Mouse (Mus musculus): ENCODE data around the gene Gramd2. TPM values are rescaled to one million over a fixed set of nuclear protein-coding genes. Genes with fewer than 3 reads are reported as not detected.

Gramd2 gene
- total RNA-seq (2014; rRNA removed) (not detected in 2 replicates), polyA plus RNA-seq (2012; rRNA removed) (0.06 and 0.22 TPM in 2 replicates)

DNA sequence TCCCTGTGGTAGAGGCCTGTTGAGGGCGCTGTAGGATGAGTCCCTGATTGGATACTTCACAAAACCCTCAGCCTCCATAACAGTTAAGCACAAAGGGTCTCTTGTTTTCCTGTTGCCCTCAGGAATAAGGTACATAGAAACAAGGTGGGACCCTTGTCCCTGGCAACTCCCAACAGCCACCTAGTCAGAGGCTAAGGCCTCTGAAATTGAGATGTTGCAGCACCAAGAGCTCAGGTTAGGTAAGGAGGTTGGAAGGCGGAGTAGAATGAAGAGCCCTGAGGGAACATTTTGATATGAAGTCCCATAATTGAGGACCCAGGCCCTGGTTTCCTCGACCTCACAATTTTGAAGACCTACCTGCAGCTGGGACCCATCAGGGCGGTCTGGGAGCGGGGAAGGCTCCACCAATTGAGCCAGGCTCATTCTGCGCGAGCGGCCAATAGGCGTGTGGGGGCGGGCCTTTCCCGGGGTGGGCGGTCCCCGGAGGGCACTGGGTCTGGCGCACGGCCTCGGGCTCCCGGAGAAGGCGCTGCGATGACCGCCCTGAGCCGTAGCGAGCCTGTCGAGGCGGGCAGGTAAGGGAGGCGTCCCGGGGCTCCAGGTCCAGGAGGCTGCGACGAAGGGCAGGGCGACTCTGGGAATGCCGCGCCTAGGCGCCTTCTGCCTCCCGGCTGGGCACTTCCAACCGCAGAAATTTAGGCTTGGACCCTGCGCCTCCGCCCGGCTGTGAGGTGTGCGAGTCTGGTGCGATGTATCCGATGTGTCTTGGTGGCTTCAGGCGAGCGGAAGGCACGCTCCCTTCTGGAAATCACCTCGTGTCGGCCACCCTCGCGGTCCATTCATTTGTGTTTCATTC is at the start of gene Gramd2:
Gene Gramd2 (plus strand): TSS at position 467 of the 856 bp plus-strand sequence.
- 6% methylated on average over 47 of the region's 47 CpGs for WGBS
- Histone ChIP-seq H3K4me3 (ENCODE audit: insufficient read depth, low read depth, low read length) (peak within 1 kb of the TSS; percentile 32; the same call in 1 of the 2 replicates), H3K27ac (replicated peaks; ENCODE audit: insufficient read depth, low read depth, low read length) (no peak within 1 kb of the TSS), H3K9ac (ENCODE audit: low read depth, low read length) (peak within 1 kb of the TSS; percentile 21; the same call in 1 of the 2 replicates), H3K4me1 (ENCODE audit: control insufficient read depth, insufficient read depth, low read length) (peaks cover 5% of the 10 kb centered on the region), H3K36me3 (ENCODE audit: control insufficient read depth, insufficient read depth, low read length) (no peaks in the 10 kb centered on the region), H3K27me3 (ENCODE audit: control insufficient read depth, insufficient read depth, low read length) (peaks cover 16% of the 10 kb centered on the region), H3K79me2 (ENCODE audit: control insufficient read depth, insufficient read depth, low read length) (no peaks in the 10 kb centered on the region)
- TF ChIP-seq CTCF (IDR thresholded peaks at IDR 0.05; ENCODE audit: low read depth, low read length) (no peak), POLR2A (IDR thresholded peaks at IDR 0.05; ENCODE audit: extremely low read depth, insufficient read depth, low read length) (no peak)
- DNase-seq (ENCODE audit: extremely low read depth, low read depth, low spot score) = peak; percentile 23

DNA sequence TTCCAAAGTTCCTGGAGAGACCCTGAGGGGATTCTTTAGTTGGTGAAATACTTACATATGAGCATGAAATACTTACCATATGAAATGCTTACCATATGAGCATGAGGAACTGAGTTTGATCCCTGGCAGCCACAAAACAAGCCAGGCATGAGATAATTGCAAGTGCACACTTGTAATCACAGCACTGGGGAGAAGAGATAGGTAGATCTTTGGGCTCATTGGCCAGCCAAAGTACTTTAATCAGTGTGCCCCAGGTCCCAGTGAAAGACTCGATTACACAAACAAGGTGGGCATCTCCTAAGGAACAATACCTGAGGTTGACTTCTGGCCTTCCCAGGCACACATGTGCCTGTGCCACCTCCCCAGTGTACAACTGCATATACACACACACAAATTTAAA is 41.6 kb upstream of the Gramd2 start:
- Histone ChIP-seq H3K27me3 (ENCODE audit: control insufficient read depth, insufficient read depth, low read length) (no peaks in the 10 kb centered on the region), H3K9ac (ENCODE audit: low read depth, low read length) (no peak overlapping the region), H3K4me1 (ENCODE audit: control insufficient read depth, insufficient read depth, low read length) (no peaks in the 10 kb centered on the region; the same call in 1 of the 2 replicates), H3K79me2 (ENCODE audit: control insufficient read depth, insufficient read depth, low read length) (no peaks in the 10 kb centered on the region), H3K27ac (replicated peaks; ENCODE audit: insufficient read depth, low read depth, low read length) (no peak overlapping the region), H3K4me3 (ENCODE audit: insufficient read depth, low read depth, low read length) (no peak overlapping the region), H3K36me3 (ENCODE audit: control insufficient read depth, insufficient read depth, low read length) (peaks cover 54% of the 10 kb centered on the region)
- TF ChIP-seq CTCF (IDR thresholded peaks at IDR 0.05; ENCODE audit: low read depth, low read length) (no peak), POLR2A (IDR thresholded peaks at IDR 0.05; ENCODE audit: extremely low read depth, insufficient read depth, low read length) (no peak)
- WGBS = 97% methylated on average over 1 of the region's 1 CpGs
- DNase-seq (ENCODE audit: extremely low read depth, low read depth, low spot score) = no peak

DNA sequence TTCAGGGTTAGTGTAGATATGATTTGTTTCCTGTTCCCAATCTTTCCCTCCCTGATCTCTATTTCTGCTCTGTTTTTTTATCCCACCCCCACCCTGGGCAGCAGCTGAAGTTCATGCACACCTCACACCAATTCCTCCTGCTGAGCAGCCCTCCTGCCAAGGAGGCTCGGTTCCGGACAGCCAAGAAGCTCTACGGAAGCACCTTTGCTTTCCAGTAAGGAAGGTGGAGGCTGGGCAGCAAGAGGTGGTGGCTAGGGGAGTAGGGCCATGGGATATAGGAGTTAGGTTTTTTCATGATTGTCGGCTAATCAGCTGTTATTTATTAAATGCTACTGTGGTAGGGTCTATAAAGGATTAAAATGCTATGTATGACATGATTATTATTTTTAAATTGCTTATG is 40.0 kb upstream of the Gramd2 start:
- H3K9ac ChIP-seq (ENCODE audit: low read depth, low read length) = no peak overlapping the region
- H3K4me1 ChIP-seq (ENCODE audit: control insufficient read depth, insufficient read depth, low read length) = no peaks in the 10 kb centered on the region; the same call in 1 of the 2 replicates
- no peaks in the 10 kb centered on the region for H3K79me2 ChIP-seq (ENCODE audit: control insufficient read depth, insufficient read depth, low read length)
- no peak overlapping the region for H3K4me3 ChIP-seq (ENCODE audit: insufficient read depth, low read depth, low read length)
- WGBS = 98% methylated on average over 4 of the region's 4 CpGs
- H3K36me3 ChIP-seq (ENCODE audit: control insufficient read depth, insufficient read depth, low read length) = peaks cover 48% of the 10 kb centered on the region
- no peak overlapping the region for H3K27ac ChIP-seq (replicated peaks; ENCODE audit: insufficient read depth, low read depth, low read length)
- TF ChIP-seq CTCF (IDR thresholded peaks at IDR 0.05; ENCODE audit: low read depth, low read length) = no peak
- no peak for TF ChIP-seq POLR2A (IDR thresholded peaks at IDR 0.05; ENCODE audit: extremely low read depth, insufficient read depth, low read length)
- no peaks in the 10 kb centered on the region for H3K27me3 ChIP-seq (ENCODE audit: control insufficient read depth, insufficient read depth, low read length)
- no peak for DNase-seq (ENCODE audit: extremely low read depth, low read depth, low spot score)

DNA sequence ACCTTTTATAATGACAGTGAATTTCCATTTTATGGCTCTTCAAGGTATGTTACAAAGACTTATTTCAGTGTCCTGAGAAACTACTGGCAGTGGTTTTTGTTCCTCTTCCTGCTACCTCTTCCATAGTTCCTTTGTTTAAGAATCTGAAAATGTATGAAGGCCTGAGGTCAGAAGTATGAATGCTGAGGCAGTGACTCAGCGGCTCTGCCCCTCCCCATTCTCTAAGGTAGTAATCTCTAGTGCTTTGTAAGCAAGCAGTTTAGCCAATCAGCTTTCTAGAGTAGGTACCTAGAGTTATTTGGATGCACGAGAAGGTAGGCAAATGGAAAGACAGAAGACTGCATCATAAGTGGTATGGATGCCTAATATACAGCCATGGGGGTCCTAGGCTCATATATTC is 38.6 kb upstream of the Gramd2 start:
- H3K9ac ChIP-seq (ENCODE audit: low read depth, low read length) = no peak overlapping the region
- no peaks in the 10 kb centered on the region; the same call in 1 of the 2 replicates for H3K4me1 ChIP-seq (ENCODE audit: control insufficient read depth, insufficient read depth, low read length)
- no peak overlapping the region for H3K27ac ChIP-seq (replicated peaks; ENCODE audit: insufficient read depth, low read depth, low read length)
- H3K4me3 ChIP-seq (ENCODE audit: insufficient read depth, low read depth, low read length) = no peak overlapping the region
- H3K27me3 ChIP-seq (ENCODE audit: control insufficient read depth, insufficient read depth, low read length) = no peaks in the 10 kb centered on the region
- no peaks in the 10 kb centered on the region for H3K79me2 ChIP-seq (ENCODE audit: control insufficient read depth, insufficient read depth, low read length)
- DNase-seq (ENCODE audit: extremely low read depth, low read depth, low spot score) = no peak
- WGBS = 93% methylated on average over 2 of the region's 2 CpGs
- H3K36me3 ChIP-seq (ENCODE audit: control insufficient read depth, insufficient read depth, low read length) = peaks cover 42% of the 10 kb centered on the region
- TF ChIP-seq CTCF (IDR thresholded peaks at IDR 0.05; ENCODE audit: low read depth, low read length) = no peak
- TF ChIP-seq POLR2A (IDR thresholded peaks at IDR 0.05; ENCODE audit: extremely low read depth, insufficient read depth, low read length) = no peak

DNA sequence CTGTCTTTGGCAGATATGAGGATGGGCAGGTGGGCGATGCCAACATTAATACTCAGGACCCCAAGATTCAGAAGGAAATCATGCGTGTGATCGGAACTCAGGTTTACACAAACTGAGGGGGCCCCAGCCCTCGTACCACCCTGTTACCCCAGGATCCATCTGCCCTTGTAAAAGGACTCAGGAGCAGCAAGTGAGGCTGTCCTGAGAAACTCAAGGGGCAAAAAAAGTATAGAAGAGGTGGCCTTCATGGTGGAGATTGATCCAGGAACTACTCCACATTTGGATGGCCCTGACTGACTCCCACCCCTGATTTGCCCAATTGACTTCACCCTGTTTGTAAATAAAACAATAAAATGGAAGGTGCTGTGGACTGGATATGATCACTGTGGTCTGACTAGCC is 30.0 kb upstream of the Gramd2 start:
- WGBS = 98% methylated on average over 4 of the region's 4 CpGs
- no peak overlapping the region for H3K9ac ChIP-seq (ENCODE audit: low read depth, low read length)
- no peaks in the 10 kb centered on the region for H3K4me1 ChIP-seq (ENCODE audit: control insufficient read depth, insufficient read depth, low read length)
- H3K79me2 ChIP-seq (ENCODE audit: control insufficient read depth, insufficient read depth, low read length) = no peaks in the 10 kb centered on the region
- no peak for DNase-seq (ENCODE audit: extremely low read depth, low read depth, low spot score)
- no peak for TF ChIP-seq CTCF (IDR thresholded peaks at IDR 0.05; ENCODE audit: low read depth, low read length)
- TF ChIP-seq POLR2A (IDR thresholded peaks at IDR 0.05; ENCODE audit: extremely low read depth, insufficient read depth, low read length) = no peak
- H3K4me3 ChIP-seq (ENCODE audit: insufficient read depth, low read depth, low read length) = no peak overlapping the region
- no peaks in the 10 kb centered on the region for H3K27me3 ChIP-seq (ENCODE audit: control insufficient read depth, insufficient read depth, low read length)
- peaks cover 33% of the 10 kb centered on the region for H3K36me3 ChIP-seq (ENCODE audit: control insufficient read depth, insufficient read depth, low read length)
- no peak overlapping the region for H3K27ac ChIP-seq (replicated peaks; ENCODE audit: insufficient read depth, low read depth, low read length)

DNA sequence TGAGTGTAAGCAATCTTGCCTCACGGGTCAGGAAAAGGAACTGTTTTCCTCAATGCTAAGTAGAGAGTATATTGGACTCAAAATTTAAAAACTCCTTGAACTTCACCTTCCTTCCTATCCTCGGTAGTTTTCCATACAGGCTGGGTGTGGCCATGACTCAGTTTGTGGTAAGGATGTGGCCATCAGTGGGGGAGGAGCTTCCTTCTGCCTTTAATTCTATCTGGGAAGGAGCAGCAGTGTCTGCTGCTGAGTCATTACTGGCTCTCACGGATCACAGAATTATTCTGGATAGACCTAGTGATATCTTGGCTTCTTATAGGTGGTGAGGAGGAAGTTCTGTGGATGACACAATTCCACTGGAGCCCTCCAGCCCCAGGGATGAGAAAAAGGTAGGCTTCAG is 26.6 kb upstream of the Gramd2 start:
- Histone ChIP-seq H3K36me3 (ENCODE audit: control insufficient read depth, insufficient read depth, low read length) (peaks cover 24% of the 10 kb centered on the region), H3K4me3 (ENCODE audit: insufficient read depth, low read depth, low read length) (no peak overlapping the region), H3K27ac (replicated peaks; ENCODE audit: insufficient read depth, low read depth, low read length) (no peak overlapping the region), H3K79me2 (ENCODE audit: control insufficient read depth, insufficient read depth, low read length) (no peaks in the 10 kb centered on the region), H3K9ac (ENCODE audit: low read depth, low read length) (no peak overlapping the region), H3K27me3 (ENCODE audit: control insufficient read depth, insufficient read depth, low read length) (no peaks in the 10 kb centered on the region; the same call in 1 of the 2 replicates), H3K4me1 (ENCODE audit: control insufficient read depth, insufficient read depth, low read length) (0 out of 2 replicates have a peak, but pooled peaks cover 2% of the 10 kb centered on the region)
- WGBS = 45% methylated on average over 3 of the region's 3 CpGs
- TF ChIP-seq CTCF (IDR thresholded peaks at IDR 0.05; ENCODE audit: low read depth, low read length) (no peak), POLR2A (IDR thresholded peaks at IDR 0.05; ENCODE audit: extremely low read depth, insufficient read depth, low read length) (no peak)
- no peak for DNase-seq (ENCODE audit: extremely low read depth, low read depth, low spot score)

All from liver, adult 2 months (tissue).